Mouse (Mus musculus): Measurements from ENCODE around the gene Zfp346.

GRCm38 (mm10) chr13:55114375-55114774 is 9.3 kb downstream of the Zfp346 start:
- TF ChIP-seq POLR2A (IDR thresholded peaks at IDR 0.05; ENCODE audit: borderline replicate concordance, low read depth, low read length): no peak
- no peak for TF ChIP-seq CTCF (IDR thresholded peaks at IDR 0.05; ENCODE audit: low read depth, low read length)

Data from bone marrow macrophage, adult 2 months (primary cell).